Comparison of ENCODE assay signal across 8 mouse cellular contexts in the genomic region with DNA sequence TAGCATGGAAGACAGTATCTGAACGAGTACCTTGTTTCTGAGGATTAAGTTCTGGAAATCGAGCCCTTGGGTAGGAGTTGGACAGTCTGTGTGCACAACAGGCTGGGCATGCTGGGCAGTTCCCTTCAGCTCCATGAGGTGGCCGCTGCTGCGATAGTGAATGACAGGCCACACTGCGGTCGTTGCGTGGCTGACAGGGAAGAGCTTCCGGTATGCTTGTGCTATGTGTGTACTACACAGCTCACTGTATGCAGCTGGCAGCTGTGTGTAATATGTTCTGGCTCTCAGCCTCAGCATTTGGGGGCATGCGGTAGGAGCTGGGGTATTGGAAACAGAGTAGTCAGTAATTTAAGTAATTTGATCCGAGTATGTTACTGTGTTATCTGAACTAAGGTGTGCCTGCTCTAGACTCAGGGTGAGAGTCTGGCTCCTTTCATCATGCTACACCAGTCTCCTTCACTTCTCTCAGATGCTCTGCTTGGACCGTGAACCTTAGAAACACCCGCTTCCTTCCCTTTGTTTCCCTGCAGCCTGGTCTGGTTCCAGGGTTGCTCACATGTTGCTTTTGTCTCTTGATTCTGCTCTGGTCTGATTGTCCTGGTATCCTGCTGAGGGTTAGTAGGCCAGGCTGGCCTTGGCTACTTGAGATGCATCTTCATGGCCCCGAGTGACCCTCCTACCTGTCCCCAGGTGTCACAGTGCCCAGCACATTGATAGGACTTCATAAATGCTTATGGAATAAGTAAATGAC. TPM values are rescaled to one million over a fixed set of nuclear protein-coding genes. Genes with fewer than 3 reads are reported as not detected.
A peak's percentile ranks its signal among the peaks of the same experiment; 100 is the strongest.
DNase-seq lines count a peak whose midpoint lies in the region; ATAC-seq and TF ChIP-seq lines count a peak whose summit lies in the region.

No protein-coding gene starts in this region.

- no peak for TF ChIP-seq CTCF in spleen, adult 2 months (IDR thresholded peaks at IDR 0.05; ENCODE audit: extremely low read depth, insufficient read depth, insufficient read length, insufficient replicate concordance)

- no peak for DNase-seq in spleen, adult 2 months (ENCODE audit: low read depth in 1 of 2, low spot score in 2 of 2)
- DNase-seq in spleen, adult 18-20 months = no peak
- DNase-seq in cerebellum, postnatal 14 days = peak; percentile 56
- peak; percentile 81 for DNase-seq in heart, embryonic 10.5 days (ENCODE audit: low spot score)
- peak; percentile 70 for DNase-seq in thymus, postnatal 4 days
- DNase-seq in urinary bladder, postnatal 36 days (ENCODE audit: low spot score in 2 of 2) = no peak

- ATAC-seq in limb, embryonic 12.5 days (ENCODE audit: insufficient number of reproducible peaks, insufficient read depth, low FRiP score, low TSS enrichment, low read depth) = no peak; the same call in 1 of the 2 replicates
- peak; percentile 50 for ATAC-seq in midbrain, embryonic 12.5 days (ENCODE audit: low FRiP score, low read depth)

- H3K4me3 ChIP-seq in spleen, adult 2 months (ENCODE audit: extremely low read depth, insufficient read depth, insufficient read length) = no peak overlapping the region
- peak overlapping the region; percentile 29; the same call in 1 of the 2 replicates for H3K4me3 ChIP-seq in heart, embryonic 10.5 days
- no peak overlapping the region for H3K4me3 ChIP-seq in limb, embryonic 12.5 days (replicated peaks)
- no peak overlapping the region for H3K4me3 ChIP-seq in midbrain, embryonic 12.5 days

- no peak overlapping the region for H3K4me2 ChIP-seq in limb, embryonic 12.5 days
- H3K4me2 ChIP-seq in midbrain, embryonic 12.5 days (replicated peaks) = peak overlapping the region; percentile 9; the same call in 1 of the 2 replicates

- H3K27me3 ChIP-seq in spleen, adult 2 months (ENCODE audit: control insufficient read depth, insufficient read depth, low read length) = no peaks in the 10 kb centered on the region
- H3K27me3 ChIP-seq in heart, embryonic 10.5 days (ENCODE audit: insufficient read depth, poor library complexity, severe bottlenecking) = no peaks in the 10 kb centered on the region
- H3K27me3 ChIP-seq in limb, embryonic 12.5 days = no peaks in the 10 kb centered on the region
- H3K27me3 ChIP-seq in midbrain, embryonic 12.5 days = no peaks in the 10 kb centered on the region

- peak overlapping the region; percentile 16 for H3K27ac ChIP-seq in spleen, adult 2 months (ENCODE audit: insufficient read depth, low read length)
- peak overlapping the region; percentile 42; the same call in 1 of the 2 replicates for H3K27ac ChIP-seq in heart, embryonic 10.5 days
- H3K27ac ChIP-seq in limb, embryonic 12.5 days = peak overlapping the region; percentile 17; the same call in 1 of the 2 replicates
- H3K27ac ChIP-seq in midbrain, embryonic 12.5 days (replicated peaks) = peak overlapping the region; percentile 73

- H3K9ac ChIP-seq in limb, embryonic 12.5 days (replicated peaks) = no peak overlapping the region
- no peak overlapping the region; the same call in 1 of the 2 replicates for H3K9ac ChIP-seq in midbrain, embryonic 12.5 days (replicated peaks)

- no peaks in the 10 kb centered on the region for H3K9me3 ChIP-seq in heart, embryonic 10.5 days
- peaks cover 5% of the 10 kb centered on the region; the same call in 1 of the 2 replicates for H3K9me3 ChIP-seq in limb, embryonic 12.5 days
- peaks cover 4% of the 10 kb centered on the region; the same call in 1 of the 2 replicates for H3K9me3 ChIP-seq in midbrain, embryonic 12.5 days

- TF ChIP-seq POLR2A in spleen, adult 2 months (IDR thresholded peaks at IDR 0.05; ENCODE audit: low read depth, low read length) = no peak

- H3K4me1 ChIP-seq in spleen, adult 2 months (ENCODE audit: control insufficient read depth, insufficient read depth, insufficient read length) = peaks cover 13% of the 10 kb centered on the region; the same call in 1 of the 2 replicates
- H3K4me1 ChIP-seq in heart, embryonic 10.5 days = peaks cover 26% of the 10 kb centered on the region
- peaks cover 22% of the 10 kb centered on the region for H3K4me1 ChIP-seq in limb, embryonic 12.5 days (replicated peaks)
- H3K4me1 ChIP-seq in midbrain, embryonic 12.5 days = peaks cover 34% of the 10 kb centered on the region

- WGBS in spleen, adult 2 months = 34% methylated on average over 13 of the region's 13 CpGs
- 39% methylated on average over 13 of the region's 13 CpGs for whole genome bisulfite sequencing in heart, embryonic 10.5 days
- 49% methylated on average over 13 of the region's 13 CpGs for WGBS in limb, embryonic 12.5 days
- 44% methylated on average over 13 of the region's 13 CpGs for WGBS in midbrain, embryonic 12.5 days

- no peaks in the 10 kb centered on the region for H3K36me3 ChIP-seq in spleen, adult 2 months (ENCODE audit: control insufficient read depth, insufficient read depth, low read length)
- peaks cover 6% of the 10 kb centered on the region for H3K36me3 ChIP-seq in heart, embryonic 10.5 days
- H3K36me3 ChIP-seq in limb, embryonic 12.5 days = peaks cover 7% of the 10 kb centered on the region; the same call in 1 of the 2 replicates
- peaks cover 8% of the 10 kb centered on the region; the same call in 1 of the 2 replicates for H3K36me3 ChIP-seq in midbrain, embryonic 12.5 days

RNA-seq across cellular contexts. Expression of gene Hivep1, which starts 49.8 kb away (rescaled TPM):
- 22.5 and 24.3 TPM in 2 replicates for polyA plus RNA-seq in spleen, adult 2 months (2012; rRNA removed)
- polyA plus RNA-seq in heart, embryonic 10.5 days (2016; fragmentation: Nextera tagmentation; extraction: Ambion mirVana) = 7.5 and 8.2 TPM in 2 replicates
- polyA plus RNA-seq in limb, embryonic 12.5 days (2016; fragmentation: Nextera tagmentation; extraction: Ambion mirVana) = 12.9 and 13.2 TPM in 2 replicates
- 17.1 and 18.5 TPM in 2 replicates for polyA plus RNA-seq in midbrain, embryonic 12.5 days (2016; fragmentation: Nextera tagmentation; extraction: Ambion mirVana)

Comparison
In these comparisons a context has a peak if more than half of its experiments do, and no peak if none do; other contexts are left out.
1. DNase-seq: peak in cerebellum, postnatal 14 days (2 of 2), heart, embryonic 10.5 days (single experiment) and thymus, postnatal 4 days (single experiment); none in spleen, adult 2 months (0 of 2), spleen, adult 18-20 months (0 of 2) and urinary bladder, postnatal 36 days (0 of 2).
2. H3K27ac ChIP-seq: peak in every context shown above with its lines; median percentile 73 in midbrain, embryonic 12.5 days; 42 in heart, embryonic 10.5 days; 17 in limb, embryonic 12.5 days; 16 in spleen, adult 2 months.